ENCODE assay signal across 8 mouse cellular contexts in the genomic region with DNA sequence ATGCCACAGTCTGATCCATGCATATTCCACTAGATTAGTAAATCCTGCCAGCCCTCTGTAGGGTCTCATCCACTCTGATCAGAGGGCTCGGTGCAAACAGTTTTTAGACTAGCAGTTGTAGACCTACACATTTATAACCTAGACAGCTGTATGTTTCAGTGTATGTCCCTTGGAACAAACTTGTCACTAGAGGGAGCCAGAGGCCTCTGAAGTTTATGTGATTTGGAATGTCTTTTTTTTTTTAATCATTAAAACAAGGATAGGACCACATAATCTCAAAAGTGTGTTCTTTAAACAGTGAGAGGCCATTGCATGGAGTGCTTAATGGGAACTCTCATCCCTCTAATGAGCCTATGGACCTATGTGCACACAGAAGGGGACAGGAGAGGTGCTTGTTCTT.
DNase-seq lines count a peak whose midpoint lies in the region; ATAC-seq and TF ChIP-seq lines count a peak whose summit lies in the region.
"Had no signal": no experiment of that assay in that cellular context is flagged by ENCODE, and none has a peak within 500 bp of the region (broad histone marks: within the 10 kb centered on the region; RNA-seq: fewer than 3 reads in every experiment).

No protein-coding gene starts in this region.

- TF ChIP-seq CTCF in hindbrain, postnatal 0 days (IDR thresholded peaks at IDR 0.05; ENCODE audit: low read depth) = peak; percentile 60

- WGBS in hindbrain, embryonic 14.5 days = 72% methylated on average over 1 of the region's 1 CpGs
- WGBS in hindbrain, embryonic 10.5 days = 76% methylated on average over 1 of the region's 1 CpGs
- WGBS in hindbrain, postnatal 0 days = 79% methylated on average over 1 of the region's 1 CpGs

- peaks cover 21% of the 10 kb centered on the region; the same call in 1 of the 2 replicates for H3K9me3 ChIP-seq in hindbrain, embryonic 14.5 days (ENCODE audit: control insufficient read depth, low read length)
- H3K9me3 ChIP-seq in hindbrain, embryonic 10.5 days = peaks cover 22% of the 10 kb centered on the region
- H3K9me3 ChIP-seq in hindbrain, postnatal 0 days (ENCODE audit: low read length) = 0 out of 2 replicates have a peak, but pooled peaks cover 7% of the 10 kb centered on the region

- no peaks in the 10 kb centered on the region for H3K27me3 ChIP-seq in hindbrain, embryonic 14.5 days (ENCODE audit: control insufficient read depth, insufficient read depth, low read length)
- no peaks in the 10 kb centered on the region for H3K27me3 ChIP-seq in hindbrain, embryonic 10.5 days (ENCODE audit: insufficient read depth, poor library complexity, severe bottlenecking)
- H3K27me3 ChIP-seq in hindbrain, postnatal 0 days (ENCODE audit: insufficient read depth, low read length) = no peaks in the 10 kb centered on the region
- H3K27me3 ChIP-seq in splenic B cell, adult 2 months (ENCODE audit: control insufficient read depth, insufficient read depth, low read length, poor library complexity, severe bottlenecking) = no peaks in the 10 kb centered on the region
- H3K27me3 ChIP-seq: embryonic facial prominence, embryonic 13.5 days had no signal

- ATAC-seq in hindbrain, embryonic 14.5 days (ENCODE audit: low FRiP score) = no peak
- no peak for ATAC-seq in hindbrain, postnatal 0 days

- H3K27ac ChIP-seq in hindbrain, embryonic 14.5 days = no peak overlapping the region
- H3K27ac ChIP-seq in hindbrain, embryonic 10.5 days = no peak overlapping the region
- H3K27ac ChIP-seq in hindbrain, postnatal 0 days = no peak overlapping the region
- H3K27ac ChIP-seq: embryonic facial prominence, embryonic 13.5 days had no signal

- peak; percentile 65 for DNase-seq in hindbrain, embryonic 14.5 days (ENCODE audit: low spot score)
- no peak for DNase-seq in hindbrain, embryonic 10.5 days (ENCODE audit: low spot score)
- peak; percentile 23 for DNase-seq in urinary bladder, postnatal 14 days (ENCODE audit: low spot score)
- DNase-seq in urinary bladder, adult 18-20 months (ENCODE audit: low spot score in 2 of 2) = no peak
- DNase-seq in hindbrain, postnatal 0 days (ENCODE audit: low spot score) = peak; percentile 74
- DNase-seq in splenic B cell, adult 2 months (ENCODE audit: low read depth, low spot score) = peak; percentile 31
- DNase-seq in ovary, postnatal 36 days (ENCODE audit: low spot score) = no peak

- no peak overlapping the region for H3K9ac ChIP-seq in hindbrain, embryonic 14.5 days
- H3K9ac ChIP-seq in hindbrain, postnatal 0 days (replicated peaks; ENCODE audit: low read length) = no peak overlapping the region
- H3K9ac ChIP-seq: embryonic facial prominence, embryonic 13.5 days had no signal

- no peak overlapping the region for H3K4me3 ChIP-seq in hindbrain, embryonic 14.5 days (replicated peaks; ENCODE audit: low read length)
- no peak overlapping the region for H3K4me3 ChIP-seq in hindbrain, embryonic 10.5 days
- no peak overlapping the region for H3K4me3 ChIP-seq in hindbrain, postnatal 0 days (ENCODE audit: low read length)
- H3K4me3 ChIP-seq: embryonic facial prominence, embryonic 13.5 days had no signal

- H3K4me2 ChIP-seq in hindbrain, embryonic 14.5 days (replicated peaks) = no peak overlapping the region
- H3K4me2 ChIP-seq in hindbrain, postnatal 0 days (ENCODE audit: low read depth, low read length) = no peak overlapping the region
- H3K4me2 ChIP-seq: embryonic facial prominence, embryonic 13.5 days had no signal

- H3K4me1 ChIP-seq in hindbrain, embryonic 14.5 days (replicated peaks; ENCODE audit: control insufficient read depth, insufficient read depth, low read length) = no peaks in the 10 kb centered on the region
- H3K4me1 ChIP-seq in hindbrain, embryonic 10.5 days (replicated peaks) = no peaks in the 10 kb centered on the region
- H3K4me1 ChIP-seq in hindbrain, postnatal 0 days (ENCODE audit: insufficient read depth, low read length) = no peaks in the 10 kb centered on the region
- H3K4me1 ChIP-seq: embryonic facial prominence, embryonic 13.5 days had no signal

- H3K36me3 ChIP-seq in hindbrain, embryonic 14.5 days (replicated peaks; ENCODE audit: control insufficient read depth, insufficient read depth) = no peaks in the 10 kb centered on the region
- H3K36me3 ChIP-seq in hindbrain, embryonic 10.5 days = no peaks in the 10 kb centered on the region
- no peaks in the 10 kb centered on the region for H3K36me3 ChIP-seq in hindbrain, postnatal 0 days (ENCODE audit: insufficient read depth, low read length)
- H3K36me3 ChIP-seq in splenic B cell, adult 2 months (ENCODE audit: control insufficient read depth, insufficient read depth, low read length, poor library complexity, severe bottlenecking) = no peaks in the 10 kb centered on the region
- H3K36me3 ChIP-seq: embryonic facial prominence, embryonic 13.5 days had no signal

Comparison
In these comparisons a context has a peak if more than half of its experiments do, and no peak if none do; other contexts are left out.
1. DNase-seq: peak in hindbrain, embryonic 14.5 days (single experiment), urinary bladder, postnatal 14 days (single experiment), hindbrain, postnatal 0 days (single experiment) and splenic B cell, adult 2 months (single experiment); none in hindbrain, embryonic 10.5 days (single experiment), urinary bladder, adult 18-20 months (0 of 2) and ovary, postnatal 36 days (single experiment).